Mouse (Mus musculus): ENCODE results near the gene Dph1.

The Dph1 gene

DNA sequence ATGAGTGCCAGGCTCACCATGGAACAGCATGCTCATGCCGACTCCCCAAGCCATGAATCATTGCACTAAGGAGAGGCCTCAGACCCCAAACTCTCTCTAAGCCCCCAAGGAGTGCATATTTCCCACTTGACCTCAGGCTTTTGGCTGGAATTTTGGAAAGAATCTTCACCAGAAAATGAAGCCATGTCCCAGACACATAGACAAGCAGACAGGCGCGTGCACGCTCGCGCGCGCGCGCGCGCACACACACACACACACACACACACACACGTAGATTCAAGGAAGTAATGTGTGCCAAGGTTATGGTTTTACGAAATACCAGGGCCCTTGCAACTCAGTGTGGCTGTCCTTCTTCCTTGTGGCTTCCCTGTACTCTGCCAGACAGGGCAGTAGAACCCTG lies 32.6 kb downstream of the Dph1 start:
- DNase-seq (ENCODE audit: low spot score in 2 of 2) = no peak

- DNase-seq (ENCODE audit: low spot score in 2 of 2) = no peak
These were observed 33.1 kb downstream of the Dph1 start for GRCm38 (mm10) chr11:75157901-75158300.

DNA sequence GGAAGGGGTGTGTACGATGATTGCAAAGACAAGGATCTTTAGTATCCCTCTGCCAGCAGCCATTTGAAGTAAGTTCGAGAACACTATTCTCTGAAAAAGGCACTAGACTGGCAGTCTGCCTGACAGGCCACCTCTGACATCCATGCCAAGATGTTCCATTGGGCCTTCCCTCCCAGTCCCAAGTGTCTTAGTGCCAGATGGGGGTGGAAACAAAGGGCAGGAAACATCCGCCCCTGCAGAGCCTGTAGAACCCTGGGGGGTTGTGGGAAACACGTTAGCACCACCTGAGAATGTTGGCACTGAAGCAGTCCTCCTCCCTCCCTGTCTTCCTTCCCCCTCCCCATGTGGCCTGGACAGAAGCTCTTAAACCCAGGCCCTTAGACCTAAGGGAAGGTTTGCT lies 34.0 kb downstream of the Dph1 start:
- no peak for DNase-seq (ENCODE audit: low spot score in 2 of 2)

- DNase-seq (ENCODE audit: low spot score in 2 of 2) = no peak
These were observed 34.6 kb downstream of the Dph1 start for GRCm38 (mm10) chr11:75156416-75156815.

- DNase-seq (ENCODE audit: low spot score in 2 of 2) = no peak
These were observed 35.1 kb downstream of the Dph1 start for GRCm38 (mm10) chr11:75155985-75156384.

GRCm38 (mm10) chr11:75154053-75154585 lies 36.9 kb downstream of the Dph1 start:
- DNase-seq (ENCODE audit: low spot score in 2 of 2) = no peak

DNA sequence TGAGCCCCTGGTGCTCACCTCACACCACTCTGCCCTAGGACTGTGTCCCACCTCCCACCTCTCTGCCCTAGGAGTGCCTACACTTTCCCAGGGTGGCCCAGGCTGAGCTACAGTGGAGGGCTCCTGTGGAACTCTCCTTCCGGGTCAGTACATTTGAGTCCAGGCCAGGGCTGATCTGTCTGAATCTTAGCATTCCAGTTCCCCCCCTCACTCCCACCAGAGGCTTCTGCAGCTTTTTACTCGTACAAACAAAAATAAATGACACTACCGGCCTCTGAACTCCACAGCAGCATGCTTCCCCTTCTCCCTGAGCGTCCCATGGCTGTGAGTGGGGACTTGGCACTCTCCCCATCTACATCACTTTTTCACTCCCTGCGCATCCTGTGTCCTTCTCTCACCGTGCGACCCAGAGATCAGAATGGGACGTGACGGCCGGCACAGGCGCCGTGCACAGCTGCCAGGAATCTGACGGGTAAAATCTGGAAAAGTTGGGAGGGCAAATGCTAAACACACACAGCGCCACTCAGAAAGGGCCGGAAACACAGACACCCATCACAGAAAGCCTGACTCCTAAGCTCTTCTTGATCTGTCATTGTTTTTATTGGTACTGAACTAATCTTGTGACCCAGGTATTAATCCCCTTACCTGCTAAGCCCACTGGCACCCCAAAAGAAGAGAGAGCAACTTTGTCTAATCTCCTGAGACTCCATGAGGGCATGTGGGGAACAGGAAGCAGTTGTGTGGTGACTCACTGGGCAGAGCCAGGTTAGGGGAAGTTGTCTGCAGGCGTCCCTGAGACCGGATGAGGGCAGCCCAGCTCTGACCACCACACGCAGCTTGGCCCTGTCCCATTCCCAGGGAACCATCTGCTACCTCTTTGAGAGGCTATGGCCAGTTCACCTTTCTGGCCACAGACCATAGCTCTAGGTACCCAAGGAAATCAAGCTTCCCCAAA lies 38.2 kb downstream of the Dph1 start:
- no peak for DNase-seq (ENCODE audit: low spot score in 2 of 2)

DNA sequence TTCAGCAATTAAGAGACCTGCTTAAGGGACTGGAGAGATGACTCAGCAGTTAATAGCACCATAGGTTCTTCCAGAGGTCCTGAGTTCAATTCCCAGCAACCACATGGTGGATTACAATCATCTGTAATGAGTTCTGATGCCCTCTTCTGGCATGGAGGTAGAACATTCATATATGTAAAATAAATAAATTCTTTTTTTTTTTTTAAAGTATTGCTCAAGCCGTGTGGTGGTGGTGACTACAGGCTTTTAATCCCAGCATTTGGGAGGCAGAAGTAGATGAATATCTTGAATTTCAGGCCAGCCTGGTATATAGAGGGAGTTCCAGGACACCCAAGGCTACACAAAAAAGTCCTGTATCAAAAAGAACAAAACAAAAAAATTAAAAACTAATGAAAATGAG lies 40.7 kb downstream of the Dph1 start:
- DNase-seq (ENCODE audit: low spot score in 2 of 2) = no peak

DNA sequence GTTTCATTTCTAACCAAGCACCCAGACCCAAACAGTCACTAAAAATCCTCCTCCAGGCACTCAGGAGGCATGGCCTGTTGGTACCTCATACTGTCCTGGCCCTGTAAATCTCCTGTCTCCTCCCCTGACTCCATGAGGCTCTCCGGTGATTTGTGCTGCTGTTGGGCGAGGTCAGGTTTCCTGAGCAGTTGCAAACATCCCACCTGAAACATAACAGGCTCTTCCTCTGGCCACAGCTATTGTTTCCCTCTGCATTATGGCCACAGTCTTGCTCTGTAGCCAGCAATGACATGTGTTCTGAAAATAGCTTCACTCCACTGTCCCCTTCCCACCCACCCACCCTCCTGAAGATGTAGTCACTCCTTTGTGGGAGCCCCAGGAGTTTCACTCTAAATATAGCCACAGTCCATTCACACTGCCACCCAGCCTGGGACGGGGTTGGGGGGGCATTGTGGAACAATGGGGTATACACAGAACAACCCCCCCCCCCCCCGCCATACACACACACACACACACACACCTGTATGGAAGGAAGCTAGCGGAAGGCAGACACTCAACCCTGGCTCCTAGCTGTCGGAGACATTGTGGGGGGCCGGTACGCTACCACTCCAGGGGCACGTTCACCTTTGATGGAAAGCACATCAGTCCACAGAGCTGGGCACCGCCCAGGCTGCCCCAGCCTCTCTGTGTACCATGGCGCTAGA lies 42.6 kb downstream of the Dph1 start:
- DNase-seq (ENCODE audit: low spot score in 2 of 2) = no peak

- DNase-seq (ENCODE audit: low spot score in 2 of 2) = no peak
These were observed 43.2 kb downstream of the Dph1 start for GRCm38 (mm10) chr11:75147846-75148168.

- DNase-seq (ENCODE audit: low spot score in 2 of 2) = no peak
These were observed 43.8 kb downstream of the Dph1 start for GRCm38 (mm10) chr11:75147106-75147845.

GRCm38 (mm10) chr11:75145841-75146240 lies 45.2 kb downstream of the Dph1 start:
- DNase-seq (ENCODE audit: low spot score in 2 of 2) = no peak

- DNase-seq (ENCODE audit: low spot score in 2 of 2) = no peak
These were observed 48.3 kb downstream of the Dph1 start for GRCm38 (mm10) chr11:75142749-75143148.

DNA sequence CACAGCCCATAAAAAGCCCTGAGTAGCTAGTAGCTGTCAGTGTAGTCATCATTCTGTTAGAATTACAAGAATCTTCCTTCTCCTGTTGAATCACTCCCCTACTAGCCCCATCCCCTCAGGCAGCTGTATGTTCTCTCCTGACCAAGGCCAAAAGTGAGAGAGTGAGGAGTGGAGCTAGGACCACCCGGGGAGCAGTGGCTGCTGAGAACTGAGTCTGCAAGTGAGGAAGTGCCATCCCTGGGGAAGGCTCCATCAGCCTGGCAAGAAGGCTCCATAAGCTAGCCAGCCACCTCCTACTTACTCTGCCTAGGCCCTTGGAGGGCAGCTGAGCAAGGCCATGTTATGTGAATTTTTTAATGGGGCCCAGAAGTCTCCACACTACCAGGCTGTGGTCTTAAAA lies 49.1 kb downstream of the Dph1 start:
- no peak for DNase-seq (ENCODE audit: low spot score in 2 of 2)

DNA sequence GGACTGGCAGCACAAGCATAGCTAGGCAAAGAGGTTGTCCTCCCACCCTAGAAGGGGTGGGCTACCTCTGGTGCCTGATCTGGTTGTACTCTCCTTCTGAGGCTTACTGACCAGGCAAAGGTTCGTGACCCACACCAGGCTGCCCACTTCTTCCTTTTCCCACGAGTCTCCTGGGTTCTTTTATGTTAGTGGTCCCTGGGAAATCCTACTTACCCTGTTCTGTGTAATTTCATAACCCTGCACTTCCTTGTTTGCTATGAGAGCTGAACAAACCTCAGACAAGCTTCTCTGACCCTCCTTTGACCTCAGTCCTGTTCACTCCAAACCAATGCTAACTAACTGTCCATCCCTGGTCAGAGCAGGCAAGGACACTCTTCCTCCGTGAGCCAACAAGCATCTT lies 50.0 kb downstream of the Dph1 start:
- DNase-seq (ENCODE audit: low spot score in 2 of 2) = no peak

DNA sequence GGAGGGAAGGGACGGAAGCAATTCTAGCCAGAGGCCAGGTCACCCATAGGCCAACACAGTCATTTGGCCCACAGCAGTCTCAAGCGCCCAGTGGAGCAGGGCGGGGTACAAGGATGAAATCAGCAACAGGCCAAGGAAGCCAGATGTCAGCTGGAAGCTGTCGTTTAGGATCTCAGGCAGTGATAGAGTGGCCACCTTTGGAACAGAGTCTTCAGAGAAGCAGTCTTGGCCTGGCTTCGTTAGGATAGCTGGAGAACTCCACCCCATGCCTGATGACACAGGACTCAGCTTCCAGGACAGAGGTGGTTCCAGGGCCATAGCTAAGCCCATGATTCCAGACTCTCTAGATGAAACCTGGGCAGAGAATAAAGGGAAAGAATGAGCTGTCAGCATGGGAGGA lies 50.6 kb downstream of the Dph1 start:
- no peak for DNase-seq (ENCODE audit: low spot score in 2 of 2)

GRCm38 (mm10) chr11:75139122-75139963 lies 51.7 kb downstream of the Dph1 start:
- DNase-seq (ENCODE audit: low spot score in 2 of 2) = no peak

DNA sequence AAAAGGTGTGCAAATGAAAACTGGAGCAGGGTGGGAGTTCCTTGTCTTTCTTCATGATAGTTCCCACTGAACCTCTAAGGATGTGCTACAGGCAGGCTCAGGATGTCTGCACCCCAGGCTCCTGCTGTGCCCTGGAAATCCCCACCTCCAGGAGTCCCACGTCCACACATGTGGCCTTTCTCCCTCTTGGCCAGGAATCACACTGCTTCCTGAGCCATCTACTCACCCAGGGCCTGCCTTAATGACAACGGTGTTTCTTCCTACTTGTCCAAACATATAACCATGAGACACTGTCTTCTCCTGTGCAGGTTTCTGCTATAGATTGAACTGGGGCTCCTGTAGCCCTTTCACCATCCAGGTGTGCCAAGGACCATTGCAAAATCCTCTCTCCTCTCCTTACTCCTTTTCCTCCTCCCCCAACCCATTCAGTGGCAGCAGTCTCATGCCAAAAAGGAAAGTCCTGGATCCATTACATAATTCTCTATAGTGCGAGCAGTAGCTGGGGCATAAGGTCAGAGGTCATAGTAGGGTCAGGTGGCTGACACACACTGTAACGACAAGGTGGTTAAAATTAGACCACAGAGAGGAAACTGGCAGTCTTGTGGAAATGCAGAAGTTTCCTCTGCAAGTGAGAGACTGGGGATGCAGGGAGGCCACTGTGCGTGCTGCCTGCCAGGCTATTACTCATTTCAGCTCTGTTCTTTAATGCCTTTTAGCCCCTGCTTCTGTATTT lies 54.2 kb downstream of the Dph1 start:
- DNase-seq (ENCODE audit: low spot score in 2 of 2) = no peak

- DNase-seq (ENCODE audit: low spot score in 2 of 2) = no peak
These were observed 55.7 kb downstream of the Dph1 start for GRCm38 (mm10) chr11:75135358-75135757.

DNA sequence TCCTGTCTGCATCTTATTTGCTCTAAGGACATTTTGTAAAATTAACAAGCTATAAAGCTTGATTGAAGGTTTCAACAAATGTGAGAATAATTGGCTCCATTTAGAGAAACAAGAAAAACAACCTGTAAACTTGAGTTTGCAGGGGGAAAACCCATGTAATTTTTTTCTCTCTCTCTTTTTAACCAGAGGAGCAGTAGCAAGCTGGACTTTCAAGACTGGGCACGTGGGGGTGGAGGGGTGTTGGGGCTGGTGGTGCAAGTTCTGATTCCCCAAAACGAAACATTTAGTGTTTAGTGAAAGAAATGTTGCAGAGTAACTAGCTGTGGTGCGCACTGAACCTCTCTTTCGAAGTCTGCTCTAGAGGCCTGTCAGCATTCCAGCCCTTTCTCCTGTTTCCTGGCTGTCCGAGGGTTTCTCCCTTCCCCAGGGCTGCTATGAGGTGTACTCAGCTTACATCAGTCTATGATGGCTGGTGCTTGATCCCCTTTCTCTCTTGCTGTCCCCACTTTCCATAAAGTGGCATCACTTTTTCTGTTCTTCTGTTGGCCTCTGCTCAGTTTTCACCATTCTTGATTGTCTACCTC lies 56.5 kb downstream of the Dph1 start:
- DNase-seq (ENCODE audit: low spot score in 2 of 2) = no peak
